Mouse (Mus musculus) urinary bladder, adult 2 months (tissue): Measurements from ENCODE around the gene 4932438H23Rik. TPM values are rescaled to one million over a fixed set of nuclear protein-coding genes. Genes with fewer than 3 reads are reported as not detected.

Source experiments
- DNase-seq: peaks from one replicate; pipeline ENCODE4 v3.0.0; 2022; ENCODE audit warnings: low spot score
- polyA plus RNA-seq: library from polyadenylated mRNA; depleted of rRNA; stranded (reverse); fragments of >200 nt; gene quantifications from 2 replicates; pipeline ENCODE4 v1.2.3, GENCODE M21; 2012; rRNA removed

Gene 4932438H23Rik
- polyA plus RNA-seq, 1 experiment: 0.87 TPM

GRCm38 (mm10) chr16:91009942-91010529 is 84.9 kb downstream of the 4932438H23Rik start:
- no peak for DNase-seq

GRCm38 (mm10) chr16:91004915-91005538 is 89.9 kb downstream of the 4932438H23Rik start:
- DNase-seq: no peak

Other genes starting within 250 kb of the 4932438H23Rik start
- gene Cfap298, start 160.0 kb downstream of the 4932438H23Rik start, polyA plus RNA-seq: 19.8 and 21.3 TPM in 2 replicates
- gene Synj1, start 83.8 kb downstream of the 4932438H23Rik start, polyA plus RNA-seq: 21.3 and 23.6 TPM in 2 replicates
- gene Paxbp1, start 50.6 kb downstream of the 4932438H23Rik start, polyA plus RNA-seq: 51.5 and 63.4 TPM in 2 replicates
- not detected in 2 replicates for gene Olig2, start 130.3 kb upstream of the 4932438H23Rik start, polyA plus RNA-seq
- 0.19 and 0.25 TPM in 2 replicates for gene Olig1, start 174.7 kb upstream of the 4932438H23Rik start, polyA plus RNA-seq